Mouse (Mus musculus) myocyte (in vitro differentiated cells): Measurements from ENCODE around the gene Dlgap1.

Source experiments
- E2F4 ChIP-seq: IDR thresholded peaks from one replicate; pipeline ENCODE4 v1.6.1; 2011; ENCODE audit warnings: mild to moderate bottlenecking, control low read depth, moderate library complexity; ENCODE audit not compliant: insufficient read depth
- POLR2A ChIP-seq: IDR thresholded peaks from one replicate; pipeline ENCODE4 v1.6.1; 2011; ENCODE audit warnings: low read depth, mild to moderate bottlenecking, control low read depth, moderate library complexity; ENCODE audit not compliant: insufficient read length
- POLR2AphosphoS2 ChIP-seq: IDR thresholded peaks from one replicate; pipeline ENCODE4 v1.6.1; 2011; ENCODE audit warnings: low read depth, control low read depth; ENCODE audit not compliant: insufficient read length

DNA sequence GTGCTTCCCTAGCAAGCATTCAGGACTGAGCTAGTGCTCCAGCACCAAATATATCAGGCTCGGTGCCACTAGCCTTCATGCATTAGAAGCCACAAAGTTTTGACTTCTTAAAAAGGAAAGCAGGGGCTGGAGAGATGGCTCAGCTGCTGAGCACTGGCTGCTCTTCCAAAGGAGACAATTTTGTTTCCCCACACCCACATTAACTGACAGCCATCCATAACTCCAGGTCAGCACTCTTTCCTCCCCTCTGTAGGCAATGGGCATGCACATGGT is 828.8 kb downstream of the Dlgap1 start:
- TF ChIP-seq POLR2AphosphoS2 (no peak), POLR2A (no peak), E2F4 (no peak)
